Mouse (Mus musculus): ENCODE data around the gene Tcp11l1.

DNA sequence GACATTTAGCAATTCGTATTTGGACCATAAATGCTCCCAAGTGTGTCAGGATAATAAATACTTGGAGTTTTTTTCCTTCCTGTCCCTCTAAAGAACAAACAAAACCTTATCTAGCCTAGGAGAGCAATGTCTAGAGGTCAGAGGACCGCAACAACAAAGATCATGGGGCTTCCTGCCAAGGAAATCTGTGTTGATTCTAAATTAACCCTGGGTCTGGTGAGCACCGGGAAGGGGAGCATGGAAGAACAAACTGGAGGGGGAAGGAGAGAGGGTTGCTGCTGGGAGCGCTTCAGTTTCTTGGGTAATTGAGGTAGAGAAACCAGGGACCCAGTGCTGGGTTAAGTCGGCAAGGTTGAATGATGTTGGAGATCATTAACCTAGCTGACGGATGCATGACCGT, 31.2 kb upstream of the Tcp11l1 start:
- TF ChIP-seq RCOR1 (IDR thresholded peaks at IDR 0.05; ENCODE audit: low read depth, low read length), result no peak
- no peak for TF ChIP-seq CTCF (IDR thresholded peaks at IDR 0.05 in 2 of 3, conservative IDR thresholded peaks at IDR 0.05 in 1 of 3; ENCODE audit: control insufficient read depth in 1 of 3, insufficient read depth in 1 of 3, low read depth in 2 of 3, low read length in 3 of 3, poor library complexity in 1 of 3, severe bottlenecking in 1 of 3)
- TF ChIP-seq JUND (IDR thresholded peaks at IDR 0.05; ENCODE audit: low read depth, low read length), result no peak
- no peak for TF ChIP-seq TBP (IDR thresholded peaks at IDR 0.05; ENCODE audit: low read depth, low read length)
- TF ChIP-seq POLR2A (IDR thresholded peaks at IDR 0.05; ENCODE audit: control insufficient read depth in 1 of 2, insufficient read depth in 1 of 2, low read depth in 1 of 2, low read length in 2 of 2, poor library complexity in 1 of 2), result no peak
- TF ChIP-seq E2F4 (IDR thresholded peaks at IDR 0.05; ENCODE audit: borderline replicate concordance, low read depth, low read length), result no peak
- no peak for TF ChIP-seq BHLHE40 (IDR thresholded peaks at IDR 0.05; ENCODE audit: borderline replicate concordance, low read depth, low read length)
- no peak for TF ChIP-seq ZC3H11A (IDR thresholded peaks at IDR 0.05; ENCODE audit: low read depth, low read length)
- TF ChIP-seq CHD2 (IDR thresholded peaks at IDR 0.05; ENCODE audit: low read length), result no peak
- TF ChIP-seq GABPA (IDR thresholded peaks at IDR 0.05; ENCODE audit: low read depth, low read length), result no peak
- TF ChIP-seq ZMIZ1 (IDR thresholded peaks at IDR 0.05; ENCODE audit: low read depth, low read length), result no peak
- TF ChIP-seq USF1 (IDR thresholded peaks at IDR 0.05; ENCODE audit: low read depth, low read length), result no peak
- no peak for TF ChIP-seq MYC (IDR thresholded peaks at IDR 0.05; ENCODE audit: low read depth, low read length)
